Mouse (Mus musculus) C2C12 (cell line): Measurements from ENCODE around the gene Cd300e. TPM values are rescaled to one million over a fixed set of nuclear protein-coding genes. Genes with fewer than 3 reads are reported as not detected.
A peak's percentile ranks its signal among the peaks of the same experiment; 100 is the strongest.

Experiments used
- H3K27me3 ChIP-seq: one replicate; pipeline ENCODE4 v1.6.1; 2011; ENCODE audit not compliant: control insufficient read depth, insufficient read depth, insufficient read length
- H3K36me3 ChIP-seq: one replicate; pipeline ENCODE4 v1.6.1; 2011; ENCODE audit not compliant: control insufficient read depth, insufficient read depth
- H3K4me3 ChIP-seq: one replicate; pipeline ENCODE4 v1.5.1; 2011; ENCODE audit warnings: mild to moderate bottlenecking, control low read depth; ENCODE audit not compliant: poor library complexity, insufficient read depth, severe bottlenecking
- H3K79me2 ChIP-seq: one replicate; pipeline ENCODE4 v1.6.1; 2011; ENCODE audit not compliant: control insufficient read depth, insufficient read depth
- H3K79me3 ChIP-seq: one replicate; pipeline ENCODE4 v1.6.1; 2011; ENCODE audit warnings: low read depth, control low read depth
- H3ac ChIP-seq: one replicate; pipeline ENCODE3; 2011; ENCODE audit warnings: low read depth; ENCODE audit not compliant: control insufficient read depth, insufficient read length
- CEBPB ChIP-seq: IDR thresholded peaks from one replicate; pipeline ENCODE4 v1.6.1; 2011; ENCODE audit warnings: low read depth, mild to moderate bottlenecking, control low read depth, moderate library complexity
- CTCF ChIP-seq: IDR thresholded peaks from one replicate; pipeline ENCODE4 v1.5.1; 2011; ENCODE audit not compliant: control insufficient read depth, insufficient read depth, insufficient read length
- FOSL1 ChIP-seq: IDR thresholded peaks from one replicate; pipeline ENCODE4 v1.8.0; 2011; ENCODE audit warnings: mild to moderate bottlenecking, low read length; ENCODE audit not compliant: poor library complexity, insufficient read depth, severe bottlenecking
- MAX ChIP-seq: IDR thresholded peaks from one replicate; pipeline ENCODE4 v1.6.1; 2011; ENCODE audit warnings: mild to moderate bottlenecking, control low read depth
- MYOD1 ChIP-seq: IDR thresholded peaks from one replicate; pipeline ENCODE4 v1.6.1; 2011; ENCODE audit warnings: low read depth; ENCODE audit not compliant: control insufficient read depth, insufficient read length
- MYOG ChIP-seq: IDR thresholded peaks from one replicate; pipeline ENCODE4 v1.6.1; 2011; ENCODE audit not compliant: control insufficient read depth, insufficient read length; ENCODE audit errors: extremely low read depth
- USF1 ChIP-seq: IDR thresholded peaks from one replicate; pipeline ENCODE4 v1.6.1; 2011; ENCODE audit warnings: low read depth, mild to moderate bottlenecking, control low read depth, moderate library complexity
- polyA plus RNA-seq: library from polyadenylated mRNA; unstranded; fragments of >200 nt; fragmentation: generic; extraction: Trizol; gene quantifications from one replicate; pipeline ENCODE4 v1.2.1, GENCODE M21; 2012; ENCODE audit warnings: missing spikeins

The Cd300e gene
- polyA plus RNA-seq, 1 experiment: not detected

- Histone ChIP-seq H3K79me3 (no peaks in the 10 kb centered on the region), H3K4me3 (no peak overlapping the region), H3K79me2 (no peaks in the 10 kb centered on the region), H3K36me3 (no peaks in the 10 kb centered on the region), H3ac (peak overlapping the region; percentile 54), H3K27me3 (no peaks in the 10 kb centered on the region)
- TF ChIP-seq USF1 (no peak), MAX (peak; percentile 47), MYOD1 (peak; percentile 85)
These were observed 9.8 kb upstream of the Cd300e start for GRCm38 (mm10) chr11:115071631-115072294.

DNA sequence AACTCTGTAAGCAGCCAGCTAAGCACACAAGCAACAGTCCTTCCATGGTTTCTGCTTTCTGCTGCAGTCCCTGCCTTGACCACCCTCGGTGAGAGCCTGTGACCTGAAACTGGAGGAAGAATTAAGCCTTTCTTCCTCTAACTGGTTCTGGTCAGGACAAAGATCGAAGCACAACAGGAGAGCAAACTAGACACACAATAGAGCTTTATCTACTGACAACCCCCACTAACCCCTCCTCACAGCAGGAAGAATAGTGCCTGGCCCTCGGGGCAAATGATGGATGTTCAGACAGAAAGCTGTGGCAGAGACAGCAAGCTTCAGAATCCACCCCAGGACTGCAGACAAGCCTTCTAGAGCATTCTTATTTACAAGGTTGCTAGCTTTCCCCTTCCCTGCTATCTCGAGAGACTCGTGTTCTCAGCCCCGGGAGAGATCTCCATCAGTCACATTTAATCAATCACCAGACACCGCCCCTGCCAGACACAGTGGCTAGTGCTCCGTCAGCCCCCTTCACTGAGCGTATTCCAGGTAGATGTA, 9.1 kb upstream of the Cd300e start:
- H3K4me3 ChIP-seq: no peak overlapping the region
- H3K79me2 ChIP-seq: no peaks in the 10 kb centered on the region
- TF ChIP-seq MYOD1 (no peak), MYOG (no peak), MAX (no peak), CTCF (no peak), CEBPB (no peak), FOSL1 (no peak), USF1 (no peak)
- H3K79me3 ChIP-seq: no peaks in the 10 kb centered on the region
- no peaks in the 10 kb centered on the region for H3K36me3 ChIP-seq
- H3ac ChIP-seq: peak overlapping the region; percentile 54
- no peaks in the 10 kb centered on the region for H3K27me3 ChIP-seq

GRCm38 (mm10) chr11:115066768-115067167, 4.8 kb upstream of the Cd300e start:
- Histone ChIP-seq H3K4me3 (no peak overlapping the region), H3K79me2 (no peaks in the 10 kb centered on the region)

DNA sequence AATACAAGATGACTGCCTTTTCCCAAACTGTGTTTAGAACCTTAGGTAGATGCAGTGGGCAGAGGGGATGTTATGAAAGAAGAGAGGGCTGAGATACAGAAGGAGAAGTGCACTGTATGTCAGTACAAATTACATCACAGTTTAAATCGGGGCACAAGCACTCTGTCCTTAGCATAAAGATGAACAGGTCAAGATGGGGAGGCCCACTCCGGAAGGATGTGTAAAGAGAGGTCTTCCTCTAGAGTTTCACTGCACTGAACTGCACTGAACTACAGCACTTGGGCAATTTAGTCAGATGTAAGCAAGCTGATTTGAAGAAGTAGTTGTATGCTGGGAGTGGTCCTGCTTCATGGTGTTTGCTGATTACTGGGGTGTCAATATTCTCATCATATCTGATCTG, 2.2 kb downstream of the Cd300e start:
- no peaks in the 10 kb centered on the region for H3K79me3 ChIP-seq
- TF ChIP-seq CTCF (no peak), MAX (no peak), CEBPB (no peak), MYOG (no peak), FOSL1 (no peak), MYOD1 (no peak), USF1 (no peak)
- no peaks in the 10 kb centered on the region for H3K79me2 ChIP-seq
- H3K36me3 ChIP-seq: no peaks in the 10 kb centered on the region
- H3K27me3 ChIP-seq: no peaks in the 10 kb centered on the region
- no peak overlapping the region for H3K4me3 ChIP-seq
- no peak overlapping the region for H3ac ChIP-seq

More at GRCm38 (mm10) chr11:115066768-115067167, 4.8 kb upstream of the Cd300e start:
- TF ChIP-seq CTCF (no peak), MYOG (no peak), MYOD1 (no peak), MAX (no peak), CEBPB (no peak), FOSL1 (no peak), USF1 (no peak)
- Histone ChIP-seq H3K36me3 (no peaks in the 10 kb centered on the region), H3ac (no peak overlapping the region), H3K79me3 (no peaks in the 10 kb centered on the region), H3K27me3 (no peaks in the 10 kb centered on the region)

DNA sequence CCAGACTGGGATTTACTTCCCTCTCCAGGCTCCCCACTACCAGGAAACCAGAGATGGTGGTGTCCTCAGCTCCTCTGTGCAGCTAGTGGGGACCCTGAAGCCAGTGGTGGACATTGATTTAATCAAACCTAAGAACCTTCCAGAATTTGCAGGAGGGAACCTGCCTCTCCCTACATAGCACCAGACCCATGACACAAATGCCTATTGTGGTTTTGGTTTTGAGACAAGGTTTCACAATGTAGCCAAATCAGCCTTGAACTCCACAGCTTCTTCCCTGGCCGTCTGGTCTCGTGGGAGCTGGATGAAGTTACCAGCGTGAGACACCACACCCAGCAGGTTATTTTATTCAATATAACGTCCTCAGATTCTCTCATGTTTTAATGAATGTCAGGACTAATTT, 3.3 kb downstream of the Cd300e start:
- no peaks in the 10 kb centered on the region for H3K27me3 ChIP-seq
- no peak overlapping the region for H3ac ChIP-seq
- no peak overlapping the region for H3K4me3 ChIP-seq
- H3K36me3 ChIP-seq: no peaks in the 10 kb centered on the region
- H3K79me2 ChIP-seq: no peaks in the 10 kb centered on the region
- TF ChIP-seq MAX (no peak), MYOG (no peak), MYOD1 (no peak), CTCF (no peak)
- no peaks in the 10 kb centered on the region for H3K79me3 ChIP-seq

DNA sequence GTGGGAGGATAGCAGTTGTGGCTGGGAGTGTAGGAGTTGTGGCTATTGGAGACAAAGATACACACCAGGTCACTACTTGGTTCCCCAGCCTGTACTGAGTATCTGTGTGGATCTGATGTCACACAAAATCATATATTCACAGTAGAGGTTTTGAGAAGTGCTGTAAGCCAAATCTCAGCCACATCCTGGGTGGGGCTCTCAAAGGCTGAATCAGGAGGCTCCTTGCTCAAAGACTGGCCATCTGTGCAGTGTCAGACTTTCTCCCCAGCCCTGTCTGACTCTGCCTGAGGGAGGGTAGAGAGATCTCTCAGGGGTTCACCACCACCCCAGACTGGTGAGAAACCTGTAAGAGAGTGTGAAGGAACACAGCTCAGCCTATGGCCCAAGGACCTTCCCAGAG, 7.4 kb downstream of the Cd300e start:
- Histone ChIP-seq H3K4me3 (no peak overlapping the region), H3K79me2 (no peaks in the 10 kb centered on the region), H3K36me3 (no peaks in the 10 kb centered on the region), H3ac (no peak overlapping the region), H3K27me3 (no peaks in the 10 kb centered on the region), H3K79me3 (no peaks in the 10 kb centered on the region)
- TF ChIP-seq CEBPB (no peak), USF1 (no peak), CTCF (no peak)
